Mouse (Mus musculus) limb, embryonic 13.5 days (tissue): ENCODE measurements around the gene Pdcd7. TPM values are rescaled to one million over a fixed set of nuclear protein-coding genes. Genes with fewer than 3 reads are reported as not detected.

Experiments used
- ATAC-seq: fragments of 200-750 bp; cut with Nextera tagmentation; 2 replicates; pipeline ENCODE4 v1.8.0; 2017; ENCODE audit warnings: low read depth, moderate number of reproducible peaks, moderate TSS enrichment; ENCODE audit not compliant: low FRiP score
- H3K27ac ChIP-seq: fragments of 300-500 bp; sonication (generic); 2 replicates; pipeline ENCODE4 v1.5.1; 2015; ENCODE audit warnings: inconsistent platforms, mild to moderate bottlenecking, moderate library complexity
- H3K27me3 ChIP-seq: fragments of 300-500 bp; sonication (generic); 2 replicates; pipeline ENCODE4 v1.6.1; 2015; ENCODE audit warnings: mild to moderate bottlenecking, inconsistent platforms
- H3K36me3 ChIP-seq: fragments of 300-500 bp; sonication (generic); 2 replicates; pipeline ENCODE4 v1.6.1; 2015; ENCODE audit warnings: inconsistent platforms, mild to moderate bottlenecking, moderate library complexity
- H3K4me1 ChIP-seq: fragments of 300-500 bp; sonication (generic); 2 replicates; pipeline ENCODE4 v1.6.1; 2015; ENCODE audit warnings: inconsistent platforms
- H3K4me2 ChIP-seq: fragments of 300-500 bp; sonication (generic); replicated peaks from 2 replicates; pipeline ENCODE4 v1.6.1; 2015; ENCODE audit warnings: inconsistent platforms, mild to moderate bottlenecking, moderate library complexity
- H3K4me3 ChIP-seq: fragments of 300-500 bp; sonication (generic); 2 replicates; pipeline ENCODE4 v1.5.1; 2015; ENCODE audit warnings: moderate library complexity, mild to moderate bottlenecking, inconsistent platforms
- H3K9ac ChIP-seq: fragments of 300-500 bp; sonication (generic); 2 replicates; pipeline ENCODE4 v1.6.1; 2015; ENCODE audit warnings: mild to moderate bottlenecking, inconsistent platforms
- H3K9me3 ChIP-seq: fragments of 300-500 bp; sonication (generic); 2 replicates; pipeline ENCODE4 v1.6.1; 2016; ENCODE audit warnings: inconsistent platforms
- whole genome bisulfite sequencing: fragments of 180-500 bp; shearing (Covaris S2); methylation state at CpG from one replicate; pipeline ENCODE4 v1.1.7; 2015; 5-methylcytosine and 5-hydroxymethylcytosine counted together
- polyA plus RNA-seq: library from polyadenylated mRNA; unstranded; fragments of >200 nt; fragmentation: Nextera tagmentation; extraction: Ambion mirVana; gene quantifications from 2 replicates; pipeline ENCODE4 v1.2.1, GENCODE M21; 2015

Pdcd7 gene
- polyA plus RNA-seq, 1 experiment from 2014 or later, result 10.4 TPM

DNA sequence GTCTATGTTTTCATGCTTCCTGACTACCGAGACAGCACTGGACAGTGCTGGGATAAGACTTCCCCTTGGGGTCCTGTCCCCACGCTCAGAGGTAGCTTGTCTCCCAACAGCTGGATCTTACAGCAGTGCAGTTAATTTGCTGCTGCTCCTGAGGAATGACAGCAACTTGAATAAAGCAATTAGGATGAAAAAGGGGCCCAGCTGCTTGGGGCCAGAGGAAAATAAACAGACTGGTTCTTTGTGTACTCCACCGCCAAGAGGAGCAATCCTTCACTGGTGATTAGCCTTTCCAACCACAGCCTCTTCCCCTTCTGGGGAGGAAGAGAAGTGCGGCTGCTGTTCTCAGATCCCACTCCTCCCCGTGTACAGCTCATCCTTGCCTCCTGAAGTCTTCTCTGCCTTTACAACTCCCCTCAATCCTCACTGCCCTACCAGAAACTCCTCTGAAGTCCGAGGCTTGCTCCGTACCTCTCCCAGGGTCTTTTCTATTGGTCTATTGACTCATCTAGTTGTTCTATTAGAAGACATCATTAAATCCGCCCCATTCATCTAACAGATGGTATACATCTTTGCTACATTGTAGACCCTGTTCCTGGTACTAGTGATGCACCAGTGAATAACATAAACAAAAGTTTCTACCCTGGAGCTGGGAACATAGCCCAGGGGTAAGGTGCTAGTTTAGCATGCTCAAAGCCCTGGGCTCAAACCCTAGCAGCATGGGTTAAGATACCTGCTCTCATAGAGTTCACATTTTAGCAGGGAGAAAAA lies 40.7 kb downstream of the Pdcd7 start:
- H3K27ac ChIP-seq, result no peak overlapping the region
- H3K4me1 ChIP-seq, result peaks cover 8% of the 10 kb centered on the region
- no peak overlapping the region for H3K9ac ChIP-seq
- no peaks in the 10 kb centered on the region for H3K36me3 ChIP-seq
- no peaks in the 10 kb centered on the region for H3K9me3 ChIP-seq
- WGBS, result 14% methylated on average over 8 of the region's 8 CpGs
- ATAC-seq, result no peak
- H3K4me2 ChIP-seq, result no peak overlapping the region
- no peak overlapping the region for H3K4me3 ChIP-seq
- H3K27me3 ChIP-seq, result peaks cover 35% of the 10 kb centered on the region

GRCm38 (mm10) chr9:65390752-65391612 lies 45.1 kb downstream of the Pdcd7 start:
- Histone ChIP-seq H3K9ac (peak overlapping the region; percentile 66), H3K27me3 (peaks cover 55% of the 10 kb centered on the region), H3K36me3 (no peaks in the 10 kb centered on the region), H3K9me3 (no peaks in the 10 kb centered on the region), H3K4me1 (peaks cover 10% of the 10 kb centered on the region), H3K27ac (no peak overlapping the region), H3K4me3 (peak overlapping the region; percentile 52), H3K4me2 (peak overlapping the region; percentile 70)
- peak; percentile 60; the same call in 1 of the 2 replicates for ATAC-seq
- WGBS, result 18% methylated on average over 84 of the region's 96 CpGs

- Histone ChIP-seq H3K9ac (peak within 1 kb of the TSS; percentile 66), H3K27me3 (peaks cover 55% of the 10 kb centered on the region), H3K9me3 (no peaks in the 10 kb centered on the region), H3K36me3 (no peaks in the 10 kb centered on the region), H3K4me1 (peaks cover 10% of the 10 kb centered on the region), H3K4me2 (peak within 1 kb of the TSS; percentile 70), H3K4me3 (peak within 1 kb of the TSS; percentile 52), H3K27ac (no peak within 1 kb of the TSS)
- ATAC-seq, result no peak
- 28% methylated on average over 8 of the region's 8 CpGs for WGBS
Observed at GRCm38 (mm10) chr9:65391613-65391964, 45.7 kb downstream of the Pdcd7 start, which contains the start of gene Kbtbd13. Gene Kbtbd13, minus strand, starts transcription at chr9:65391652.

- Histone ChIP-seq H3K27ac (no peak overlapping the region), H3K4me1 (peaks cover 10% of the 10 kb centered on the region), H3K27me3 (peaks cover 55% of the 10 kb centered on the region), H3K4me2 (no peak overlapping the region), H3K9me3 (no peaks in the 10 kb centered on the region), H3K4me3 (no peak overlapping the region), H3K9ac (no peak overlapping the region), H3K36me3 (no peaks in the 10 kb centered on the region)
- 31% methylated on average over 6 of the region's 6 CpGs for WGBS
- ATAC-seq, result no peak
Observed at GRCm38 (mm10) chr9:65392638-65393364, 46.9 kb downstream of the Pdcd7 start.

- Histone ChIP-seq H3K36me3 (no peaks in the 10 kb centered on the region), H3K27me3 (peaks cover 50% of the 10 kb centered on the region), H3K4me3 (no peak overlapping the region), H3K4me2 (no peak overlapping the region), H3K4me1 (peaks cover 15% of the 10 kb centered on the region), H3K9me3 (no peaks in the 10 kb centered on the region), H3K9ac (no peak overlapping the region), H3K27ac (no peak overlapping the region)
- no peak for ATAC-seq
- WGBS, result 57% methylated on average over 2 of the region's 2 CpGs
Observed at GRCm38 (mm10) chr9:65393606-65394005, 47.7 kb downstream of the Pdcd7 start.

DNA sequence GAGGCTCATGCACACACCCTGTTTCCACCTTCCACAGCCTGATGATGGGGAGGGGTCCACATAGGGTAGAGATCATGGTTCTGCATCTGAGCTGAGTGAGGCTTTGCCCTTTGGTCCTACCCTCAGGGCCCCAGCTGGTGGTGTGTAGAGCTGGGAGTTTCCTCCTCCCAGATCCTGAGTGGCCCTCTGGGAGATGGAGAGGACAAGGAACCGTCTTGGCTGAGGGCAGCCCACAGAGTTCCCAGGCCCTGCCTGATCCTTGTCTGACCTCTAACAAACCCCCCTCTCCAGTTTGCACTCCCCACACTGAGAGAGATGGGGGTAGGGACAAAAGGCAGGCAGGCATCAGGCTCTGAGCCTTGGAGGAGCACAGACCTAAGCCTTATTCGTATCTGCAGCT lies 48.5 kb downstream of the Pdcd7 start:
- Histone ChIP-seq H3K4me1 (peaks cover 22% of the 10 kb centered on the region), H3K9me3 (no peaks in the 10 kb centered on the region), H3K27ac (no peak overlapping the region), H3K27me3 (peaks cover 42% of the 10 kb centered on the region), H3K9ac (no peak overlapping the region), H3K4me3 (no peak overlapping the region), H3K36me3 (no peaks in the 10 kb centered on the region), H3K4me2 (no peak overlapping the region)
- WGBS, result 54% methylated on average over 2 of the region's 2 CpGs
- ATAC-seq, result no peak

- H3K27me3 ChIP-seq, result peaks cover 4% of the 10 kb centered on the region
Observed at GRCm38 (mm10) chr9:65398279-65398678, 52.4 kb downstream of the Pdcd7 start, which contains the start of gene Rasl12. Gene Rasl12, plus strand, starts transcription at chr9:65398506.

GRCm38 (mm10) chr9:65399934-65400333 lies 54.0 kb downstream of the Pdcd7 start:
- H3K27me3 ChIP-seq, result no peaks in the 10 kb centered on the region
- H3K9ac ChIP-seq, result no peak overlapping the region
- no peaks in the 10 kb centered on the region for H3K36me3 ChIP-seq
- H3K4me1 ChIP-seq, result peaks cover 11% of the 10 kb centered on the region
- no peak overlapping the region for H3K4me2 ChIP-seq
- ATAC-seq, result no peak
- H3K4me3 ChIP-seq, result no peak overlapping the region
- no peak overlapping the region for H3K27ac ChIP-seq
- no peaks in the 10 kb centered on the region for H3K9me3 ChIP-seq
- 92% methylated on average over 6 of the region's 6 CpGs for WGBS

More at GRCm38 (mm10) chr9:65398279-65398678, 52.4 kb downstream of the Pdcd7 start, which contains the start of gene Rasl12:
- WGBS, result under 1% methylated on average over 24 of the region's 24 CpGs
- no peaks in the 10 kb centered on the region for H3K9me3 ChIP-seq
- no peaks in the 10 kb centered on the region for H3K36me3 ChIP-seq
- ATAC-seq, result peak; percentile 89
- no peak within 1 kb of the TSS for H3K27ac ChIP-seq
- H3K9ac ChIP-seq, result peak within 1 kb of the TSS; percentile 72
- peak within 1 kb of the TSS; percentile 80 for H3K4me2 ChIP-seq
- H3K4me1 ChIP-seq, result peaks cover 11% of the 10 kb centered on the region
- peak within 1 kb of the TSS; percentile 58 for H3K4me3 ChIP-seq

GRCm38 (mm10) chr9:65404331-65405183 lies 58.7 kb downstream of the Pdcd7 start:
- Histone ChIP-seq H3K36me3 (no peaks in the 10 kb centered on the region), H3K27ac (no peak overlapping the region), H3K4me2 (no peak overlapping the region), H3K9ac (no peak overlapping the region), H3K9me3 (no peaks in the 10 kb centered on the region), H3K4me3 (no peak overlapping the region), H3K27me3 (no peaks in the 10 kb centered on the region), H3K4me1 (no peaks in the 10 kb centered on the region)
- WGBS, result 72% methylated on average over 15 of the region's 15 CpGs
- ATAC-seq, result no peak

DNA sequence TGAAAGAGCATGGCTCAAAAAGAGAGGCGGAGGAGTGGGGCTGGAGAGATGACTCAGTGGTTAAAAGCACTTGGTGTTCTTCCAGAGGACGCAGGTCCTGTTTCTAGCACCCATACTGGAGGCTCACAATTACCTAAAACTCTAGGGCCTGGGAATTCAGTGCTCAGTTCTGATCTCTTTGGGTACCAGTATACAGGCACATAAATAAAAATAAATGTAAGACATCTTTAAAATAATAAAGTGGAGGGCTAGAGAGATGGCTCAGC lies 59.2 kb downstream of the Pdcd7 start:
- H3K27ac ChIP-seq, result no peak overlapping the region
- H3K4me2 ChIP-seq, result no peak overlapping the region
- H3K27me3 ChIP-seq, result no peaks in the 10 kb centered on the region
- no peaks in the 10 kb centered on the region for H3K9me3 ChIP-seq
- no peaks in the 10 kb centered on the region for H3K36me3 ChIP-seq
- no peaks in the 10 kb centered on the region for H3K4me1 ChIP-seq
- 88% methylated on average over 2 of the region's 2 CpGs for WGBS
- no peak overlapping the region for H3K9ac ChIP-seq
- no peak for ATAC-seq
- no peak overlapping the region for H3K4me3 ChIP-seq

DNA sequence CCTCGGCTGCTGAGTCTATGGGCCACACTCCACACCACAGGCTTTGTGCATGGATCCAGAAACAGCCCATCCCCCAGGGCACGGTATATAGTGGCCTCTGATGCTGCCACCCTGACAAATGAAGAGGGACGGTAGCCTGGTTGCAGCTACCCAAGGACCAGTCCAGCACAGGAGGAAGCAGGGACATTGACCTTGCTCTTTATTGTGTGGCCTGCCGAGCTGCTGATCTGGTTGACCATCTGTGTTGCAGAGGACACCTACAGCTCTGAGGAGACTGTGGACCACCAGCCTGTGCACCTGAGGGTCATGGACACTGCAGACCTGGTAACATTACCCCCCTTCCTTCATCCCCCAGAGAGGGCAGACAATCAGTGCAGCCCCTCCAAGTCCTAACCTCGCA lies 61.4 kb downstream of the Pdcd7 start:
- H3K27me3 ChIP-seq, result no peaks in the 10 kb centered on the region
- no peaks in the 10 kb centered on the region for H3K4me1 ChIP-seq
- no peak overlapping the region for H3K4me3 ChIP-seq
- WGBS, result 81% methylated on average over 5 of the region's 5 CpGs
- ATAC-seq, result no peak
- H3K9ac ChIP-seq, result no peak overlapping the region
- no peak overlapping the region for H3K4me2 ChIP-seq
- H3K27ac ChIP-seq, result no peak overlapping the region
- peaks cover 8% of the 10 kb centered on the region; the same call in 1 of the 2 replicates for H3K36me3 ChIP-seq
- no peaks in the 10 kb centered on the region for H3K9me3 ChIP-seq
